Mouse (Mus musculus) liver, embryonic 14.5 days (tissue): ENCODE measurements at regions not wholly inside any gene's neighbourhood (a gene's known extent, or its start where the extent isn't known, plus 50 kb on each side); places are given as distances from the start of the nearest gene placed in this dataset.

Experiments used
- CTCF ChIP-seq: IDR thresholded peaks from 2 replicates; pipeline ENCODE4 v1.5.1; 2016; ENCODE audit warnings: antibody characterized with exemption, low read depth, control low read depth
- EP300 ChIP-seq: IDR thresholded peaks from 2 replicates; pipeline ENCODE4 v1.6.1; 2016; ENCODE audit warnings: antibody characterized with exemption, low read depth

DNA sequence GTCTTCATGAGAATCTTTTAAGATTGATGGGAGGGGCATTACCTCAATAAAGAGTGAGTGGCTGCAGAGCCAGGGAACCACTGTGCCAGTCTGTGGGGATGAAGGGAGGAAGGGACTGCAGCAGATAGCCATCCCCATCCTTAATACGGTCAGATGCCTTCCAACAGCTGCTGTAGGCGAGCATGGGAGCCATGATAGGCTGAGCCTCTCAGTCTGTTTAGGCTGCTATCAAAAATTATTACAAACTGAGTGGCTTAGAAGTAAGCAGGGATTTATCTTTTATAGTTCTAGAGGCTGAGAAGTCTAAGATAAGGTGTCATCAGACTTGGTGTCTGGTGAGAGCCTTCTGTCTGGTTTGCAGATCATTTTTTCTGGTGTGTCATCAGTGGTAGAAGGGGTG is 204.3 kb downstream of the Sec16b start:
- TF ChIP-seq EP300 = no peak
- no peak for TF ChIP-seq CTCF
